Mouse (Mus musculus) olfactory bulb, adult 2 months (tissue): ENCODE measurements at regions not wholly inside any gene's neighbourhood (a gene's known extent, or its start where the extent isn't known, plus 50 kb on each side); places are given as distances from the start of the nearest gene placed in this dataset.

ENCODE experiments used
- H3K27ac ChIP-seq: fragments of 200-500 bp; 2 replicates; pipeline ENCODE4 v1.5.1; 2012; ENCODE audit warnings: low read depth, low read length; ENCODE audit not compliant: insufficient read depth
- H3K4me1 ChIP-seq: fragments of 200-500 bp; 2 replicates; pipeline ENCODE4 v1.6.1; 2012; ENCODE audit warnings: low read length; ENCODE audit not compliant: control insufficient read depth, insufficient read depth
- H3K4me3 ChIP-seq: fragments of 200-500 bp; 2 replicates; pipeline ENCODE4 v1.5.1; 2012; ENCODE audit warnings: mild to moderate bottlenecking, low read depth, low read length, moderate library complexity; ENCODE audit not compliant: insufficient read depth
- CTCF ChIP-seq: fragments of 200-500 bp; IDR thresholded peaks from 2 replicates; pipeline ENCODE4 v1.5.1; 2012; ENCODE audit warnings: low read depth, mild to moderate bottlenecking, low read length, moderate library complexity; ENCODE audit not compliant: insufficient read depth
- POLR2A ChIP-seq: fragments of 200-500 bp; IDR thresholded peaks from 2 replicates; pipeline ENCODE4 v1.6.1; 2012; ENCODE audit warnings: mild to moderate bottlenecking, low read depth, low read length, moderate library complexity; ENCODE audit not compliant: insufficient read depth
- WGBS: fragments of 180-500 bp; shearing (Covaris S2); methylation state at CpG from one replicate; pipeline ENCODE4 v1.1.7; 2018; 5-methylcytosine and 5-hydroxymethylcytosine counted together

DNA sequence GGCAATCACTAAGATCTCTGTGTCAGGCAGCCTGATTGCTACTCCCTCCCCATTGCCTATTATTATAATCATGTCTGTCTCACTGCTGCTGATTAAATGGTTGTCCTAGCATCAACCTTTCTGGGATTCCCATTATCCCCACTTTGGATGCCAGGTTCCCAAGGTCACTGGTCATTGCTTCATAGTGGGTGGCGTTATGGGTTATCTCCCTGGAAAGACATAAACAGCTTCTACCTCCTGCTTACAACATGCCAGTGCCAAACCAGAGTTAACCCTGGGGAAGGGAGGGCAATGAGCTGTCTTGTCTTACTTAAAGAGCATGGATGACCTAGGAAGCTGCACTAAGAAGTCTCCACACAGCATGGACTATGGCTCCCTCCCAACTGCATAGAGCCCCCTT lies 136.9 kb downstream of the Uaca start:
- no peak overlapping the region for H3K27ac ChIP-seq

DNA sequence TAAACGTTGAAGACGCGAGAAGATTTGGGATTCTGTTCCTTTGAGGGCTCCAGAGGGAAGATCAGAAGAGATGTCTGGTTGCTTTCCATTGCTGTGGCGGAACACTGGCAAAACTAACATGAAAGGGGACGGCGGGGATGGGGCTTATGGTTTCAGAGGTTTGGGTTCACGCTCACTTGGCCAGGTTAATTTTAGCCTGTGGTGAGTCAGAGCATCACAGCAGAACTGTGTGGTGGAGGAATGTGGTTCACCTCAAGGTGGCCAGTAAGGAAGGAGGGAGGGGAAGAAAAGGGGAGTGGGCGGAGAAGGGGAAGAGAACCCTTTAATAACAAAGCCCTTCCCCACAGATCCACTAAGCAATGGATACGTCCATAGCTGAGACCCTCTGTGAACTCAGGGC lies 142.6 kb downstream of the Uaca start:
- 0 out of 2 replicates have a peak, but pooled peaks cover 3% of the 10 kb centered on the region for H3K4me1 ChIP-seq
- no peak overlapping the region for H3K4me3 ChIP-seq
- WGBS, result 91% methylated on average over 9 of the region's 9 CpGs
- TF ChIP-seq POLR2A (no peak), CTCF (no peak)
- H3K27ac ChIP-seq, result no peak overlapping the region

More for the DNA sequence above, 136.9 kb downstream of the Uaca start:
- TF ChIP-seq CTCF, result no peak
- WGBS, result 89% methylated on average over 1 of the region's 1 CpGs
- Histone ChIP-seq H3K4me1 (no peaks in the 10 kb centered on the region), H3K4me3 (no peak overlapping the region)

DNA sequence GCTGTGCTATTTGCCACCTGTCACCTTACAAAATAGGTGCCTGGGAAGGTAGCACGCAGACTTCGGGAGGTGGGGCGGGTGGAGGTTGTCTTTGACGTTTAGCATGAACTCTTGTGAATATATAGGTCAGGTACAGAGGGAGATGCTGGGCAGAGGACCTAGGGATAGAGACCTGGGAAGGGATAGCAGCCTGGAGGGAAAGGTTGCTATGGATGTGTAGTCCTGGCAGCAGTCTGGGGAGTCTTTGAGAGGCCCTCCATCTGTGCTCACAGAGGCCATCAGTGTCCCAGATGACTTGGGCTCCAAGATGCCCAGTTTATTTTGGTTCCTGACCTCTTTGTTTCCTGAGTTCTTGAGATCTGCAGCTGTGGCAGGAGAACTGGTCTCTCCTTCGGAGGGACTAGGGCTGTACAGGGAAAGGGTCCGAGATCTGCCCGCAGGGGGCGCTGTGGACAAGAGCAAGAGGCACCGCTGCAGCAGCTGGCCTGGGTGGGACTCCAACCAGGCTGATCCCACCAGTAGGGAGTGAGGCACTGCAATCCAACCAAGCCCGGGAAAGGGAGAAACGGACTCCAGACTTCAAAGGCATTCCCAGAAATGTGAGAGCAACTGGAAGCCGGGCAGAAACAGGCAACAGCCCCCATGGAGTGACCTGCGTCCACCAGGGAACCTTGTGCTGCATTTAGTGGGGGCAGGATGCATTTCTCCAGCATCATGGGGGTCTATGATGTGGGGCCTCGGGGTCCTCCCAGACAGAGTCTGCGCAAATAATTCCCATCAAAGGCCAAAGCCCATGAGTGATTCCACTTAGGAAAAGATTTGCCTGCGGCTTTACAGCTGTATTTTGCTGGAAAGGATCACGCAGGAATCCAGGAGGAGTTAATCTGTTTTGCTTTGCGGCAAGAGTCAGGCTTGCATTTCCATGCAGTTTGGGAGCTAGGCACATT lies 145.8 kb downstream of the Uaca start:
- Histone ChIP-seq H3K27ac (no peak overlapping the region), H3K4me1 (0 out of 2 replicates have a peak, but pooled peaks cover 3% of the 10 kb centered on the region), H3K4me3 (no peak overlapping the region)
- TF ChIP-seq CTCF (peak; percentile 66; the same call in 1 of the 2 replicates), POLR2A (no peak)
- 46% methylated on average over 18 of the region's 18 CpGs for WGBS

DNA sequence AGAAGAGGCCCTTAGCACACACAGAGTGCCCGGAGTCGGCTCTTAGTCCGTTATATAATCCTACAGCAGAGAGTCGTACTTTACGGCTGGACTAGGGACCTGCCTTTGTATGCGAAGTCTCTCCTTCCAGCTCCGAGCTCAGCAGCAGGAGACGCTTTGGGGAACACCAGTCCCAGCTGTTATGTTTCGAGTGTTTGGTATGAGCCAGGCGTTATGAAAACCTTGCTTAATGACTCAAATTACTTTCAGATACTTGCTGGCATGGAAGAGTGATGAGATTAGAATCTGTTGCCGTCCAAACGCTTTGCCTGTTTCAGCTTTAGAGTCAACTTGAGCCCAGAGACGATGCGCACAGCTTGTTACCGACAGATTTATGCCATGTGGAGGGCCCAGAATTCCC lies 153.0 kb downstream of the Uaca start:
- Histone ChIP-seq H3K4me3 (no peak overlapping the region), H3K27ac (no peak overlapping the region), H3K4me1 (peaks cover 4% of the 10 kb centered on the region; the same call in 1 of the 2 replicates)
- WGBS, result 92% methylated on average over 15 of the region's 15 CpGs
- TF ChIP-seq POLR2A, result no peak
- no peak for TF ChIP-seq CTCF

DNA sequence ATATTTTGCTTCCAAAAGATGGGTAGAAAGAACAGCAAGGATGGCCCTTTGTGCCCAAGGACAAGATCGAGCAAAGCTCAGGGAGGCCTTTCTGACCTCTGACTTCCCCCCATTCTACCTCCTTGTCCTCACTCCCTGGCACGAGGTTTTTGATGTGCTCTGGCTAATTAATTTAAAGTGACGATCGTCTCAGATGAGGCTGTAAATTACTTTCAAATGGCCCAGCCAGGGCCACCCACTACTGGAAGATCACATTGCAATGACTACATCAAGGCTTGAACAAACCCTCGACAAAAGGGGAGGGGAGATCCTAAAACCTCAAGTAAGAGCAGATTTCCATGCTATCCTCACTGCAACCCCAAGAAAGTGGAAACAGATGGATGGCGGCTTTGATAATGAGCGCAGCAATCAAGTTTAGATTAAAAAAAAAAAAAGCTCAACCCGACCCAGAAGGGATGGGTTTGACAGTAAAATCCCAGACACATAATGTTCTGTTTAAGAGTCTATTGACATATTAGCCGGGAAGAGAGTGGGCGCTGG lies 154.3 kb downstream of the Uaca start:
- TF ChIP-seq POLR2A, result no peak
- H3K27ac ChIP-seq, result no peak overlapping the region
- H3K4me1 ChIP-seq, result peaks cover 4% of the 10 kb centered on the region; the same call in 1 of the 2 replicates
- WGBS, result 85% methylated on average over 10 of the region's 10 CpGs
- H3K4me3 ChIP-seq, result no peak overlapping the region

DNA sequence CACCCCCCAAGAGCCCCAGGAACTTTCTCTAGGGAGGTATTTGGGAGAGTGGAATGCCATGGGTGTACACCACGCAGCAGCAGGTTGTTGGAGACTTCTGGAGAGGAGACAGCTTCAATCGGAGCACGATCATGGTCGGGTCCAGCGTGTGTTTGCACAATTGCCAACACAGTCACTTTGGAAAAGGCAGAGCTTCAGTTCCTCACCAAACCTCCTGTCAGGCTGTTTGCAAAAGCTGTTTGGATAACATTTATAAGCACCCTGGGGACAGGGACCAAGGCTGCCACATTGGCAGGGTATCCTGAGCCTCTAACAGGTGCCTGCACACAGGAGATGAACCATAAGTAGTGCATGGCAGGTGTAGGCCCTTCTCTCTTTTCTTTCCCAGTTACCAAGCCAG lies 155.8 kb downstream of the Uaca start:
- Histone ChIP-seq H3K27ac (no peak overlapping the region), H3K4me3 (no peak overlapping the region), H3K4me1 (peaks cover 7% of the 10 kb centered on the region; the same call in 1 of the 2 replicates)
- TF ChIP-seq POLR2A (no peak), CTCF (no peak)
- 94% methylated on average over 5 of the region's 5 CpGs for WGBS

DNA sequence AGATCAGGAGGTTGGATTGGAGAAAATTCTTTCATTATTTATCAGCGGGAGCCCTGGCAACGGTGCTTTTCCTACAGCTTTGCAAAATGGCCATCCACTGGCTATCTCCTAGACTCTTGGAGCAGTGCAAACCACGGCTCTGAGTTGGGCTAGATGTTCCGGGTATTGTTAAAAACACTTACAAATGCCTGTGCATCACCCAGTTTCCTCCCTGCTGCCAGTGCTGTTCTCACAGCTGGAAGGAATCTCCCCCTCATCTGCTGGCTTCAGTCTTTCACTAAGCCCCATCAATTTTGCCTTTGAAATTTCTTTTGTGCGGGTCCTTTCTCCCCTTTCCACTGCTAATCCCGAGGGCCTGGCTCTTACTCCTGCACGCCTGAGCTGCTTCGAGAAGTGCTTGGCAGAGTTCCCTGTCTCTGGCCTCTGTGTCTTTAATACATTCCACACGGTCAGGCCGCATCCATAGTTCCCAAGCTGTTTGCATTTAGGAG lies 156.8 kb downstream of the Uaca start:
- Histone ChIP-seq H3K4me1 (peaks cover 7% of the 10 kb centered on the region; the same call in 1 of the 2 replicates), H3K4me3 (no peak overlapping the region), H3K27ac (no peak overlapping the region)
- 46% methylated on average over 10 of the region's 10 CpGs for WGBS
- TF ChIP-seq CTCF, result no peak
- TF ChIP-seq POLR2A, result no peak

DNA sequence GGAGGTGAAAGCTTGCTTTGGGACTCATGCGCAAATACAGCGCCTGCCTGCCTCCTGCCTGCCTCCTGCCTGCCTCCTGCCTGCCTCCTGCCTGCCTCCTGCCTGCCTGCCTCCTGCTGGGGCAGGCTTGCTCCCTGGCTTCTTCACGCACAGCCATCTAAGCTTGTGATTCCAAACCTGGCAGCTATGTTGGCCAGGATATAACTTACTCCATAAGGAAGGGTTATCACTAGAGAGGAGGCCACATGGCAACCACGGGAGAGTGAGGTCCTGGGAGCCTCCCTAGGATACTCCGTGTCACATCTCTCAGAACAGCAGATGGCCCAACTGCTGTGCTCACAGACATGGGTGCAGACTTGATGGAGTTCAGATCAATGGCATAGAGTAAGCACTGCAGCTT lies 163.1 kb downstream of the Uaca start:
- Histone ChIP-seq H3K27ac (no peak overlapping the region), H3K4me1 (peaks cover 7% of the 10 kb centered on the region), H3K4me3 (no peak overlapping the region)
- TF ChIP-seq POLR2A (no peak), CTCF (no peak)
- 58% methylated on average over 5 of the region's 5 CpGs for WGBS

DNA sequence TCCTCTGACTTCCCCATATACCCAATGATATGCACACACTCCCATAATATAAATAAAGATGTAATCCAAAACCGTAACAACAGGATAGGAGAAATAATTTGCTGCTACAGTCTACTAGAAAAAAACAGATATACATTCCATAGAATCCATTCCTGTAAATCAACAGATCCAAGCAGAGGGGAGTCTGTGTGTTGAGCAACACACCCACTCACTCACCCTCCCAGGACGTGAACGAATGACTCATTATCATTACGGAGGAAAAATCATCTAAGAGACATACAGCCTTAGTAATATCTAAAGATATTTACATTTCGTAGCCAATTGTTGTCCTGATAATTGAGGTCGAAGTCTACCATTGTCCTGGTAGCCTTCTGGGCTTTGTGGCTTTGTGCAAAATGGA lies 165.2 kb downstream of the Uaca start:
- Histone ChIP-seq H3K27ac (no peak overlapping the region), H3K4me1 (peaks cover 3% of the 10 kb centered on the region; the same call in 1 of the 2 replicates), H3K4me3 (no peak overlapping the region)
- WGBS, result 62% methylated on average over 6 of the region's 6 CpGs
- TF ChIP-seq POLR2A (no peak), CTCF (no peak)
